Mouse (Mus musculus) midbrain, embryonic 14.5 days (tissue): ENCODE measurements around the gene Camta1. TPM values are rescaled to one million over a fixed set of nuclear protein-coding genes. Genes with fewer than 3 reads are reported as not detected.

Experiments used
- ATAC-seq: fragments of 200-750 bp; cut with Nextera tagmentation; 2 replicates; pipeline ENCODE4 v1.8.0; 2017; ENCODE audit warnings: moderate number of reproducible peaks, moderate library complexity; ENCODE audit not compliant: low FRiP score, low TSS enrichment
- DNase-seq: peaks from one replicate; pipeline ENCODE4 v3.0.0-alpha.2; 2015
- H3K27ac ChIP-seq: fragments of 300-500 bp; sonication (generic); replicated peaks from 2 replicates; pipeline ENCODE4 v1.5.1; 2014; ENCODE audit warnings: mild to moderate bottlenecking, low read depth, low read length, moderate library complexity
- H3K27me3 ChIP-seq: fragments of 300-500 bp; sonication (generic); 2 replicates; pipeline ENCODE4 v1.6.1; 2014; ENCODE audit warnings: low read length, control low read depth, mixed read lengths; ENCODE audit not compliant: control insufficient read depth, insufficient read depth
- H3K36me3 ChIP-seq: fragments of 300-500 bp; sonication (generic); 2 replicates; pipeline ENCODE4 v1.6.1; 2014; ENCODE audit warnings: low read length, control low read depth; ENCODE audit not compliant: control insufficient read depth, insufficient read depth
- H3K4me1 ChIP-seq: fragments of 300-500 bp; sonication (generic); 2 replicates; pipeline ENCODE4 v1.6.1; 2014; ENCODE audit warnings: mild to moderate bottlenecking, antibody characterized with exemption, low read length, control low read depth; ENCODE audit not compliant: control insufficient read depth, insufficient read depth
- H3K4me2 ChIP-seq: fragments of 300-500 bp; sonication (generic); 2 replicates; pipeline ENCODE4 v1.6.1; 2014; ENCODE audit warnings: mild to moderate bottlenecking, low read length, moderate library complexity
- H3K4me3 ChIP-seq: fragments of 300-500 bp; sonication (generic); replicated peaks from 2 replicates; pipeline ENCODE4 v1.5.1; 2014; ENCODE audit warnings: low read depth, low read length
- H3K9ac ChIP-seq: fragments of 300-500 bp; sonication (generic); replicated peaks from 2 replicates; pipeline ENCODE4 v1.6.1; 2014; ENCODE audit warnings: mild to moderate bottlenecking, low read length, moderate library complexity
- H3K9me3 ChIP-seq: fragments of 300-500 bp; sonication (generic); 2 replicates; pipeline ENCODE4 v1.6.1; 2016; ENCODE audit warnings: low read length, control low read depth, mixed read lengths; ENCODE audit not compliant: control insufficient read depth
- WGBS: fragments of 180-500 bp; shearing (Covaris S2); extraction: QIAGEN DNeasy Blood & Tissue Kit; methylation state at CpG from one replicate; pipeline ENCODE4 v1.1.7; 2014; 5-methylcytosine and 5-hydroxymethylcytosine counted together
- polyA plus RNA-seq: library from polyadenylated mRNA; unstranded; fragments of >200 nt; fragmentation: Nextera tagmentation; extraction: Ambion mirVana; gene quantifications from 2 replicates; pipeline ENCODE4 v1.2.1, GENCODE M21; 2014

Gene Camta1
- polyA plus RNA-seq, 1 experiment from 2014 or later, result 157 TPM

DNA sequence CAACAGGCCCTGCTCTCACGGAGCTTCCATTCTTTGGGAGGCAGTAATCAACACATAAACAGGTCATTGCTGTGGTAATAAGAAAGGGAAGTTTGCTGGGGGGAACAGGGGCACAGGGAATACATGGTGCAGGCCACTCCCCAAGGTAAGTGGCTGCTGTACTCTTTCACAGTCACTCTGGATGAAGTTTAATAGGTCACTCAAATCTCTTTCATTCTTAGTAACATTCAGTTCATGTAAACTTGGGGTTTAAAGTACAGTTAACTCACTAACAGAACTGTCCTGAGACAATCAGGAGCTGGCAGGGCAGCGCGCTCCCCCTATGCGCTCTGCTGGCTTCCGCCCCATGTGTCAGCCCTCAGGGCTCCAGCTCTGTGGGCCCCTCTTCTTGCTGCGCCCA, 81.2 kb downstream of the Camta1 start:
- no peak for ATAC-seq
- H3K36me3 ChIP-seq, result 0 out of 2 replicates have a peak, but pooled peaks cover 3% of the 10 kb centered on the region
- H3K4me1 ChIP-seq, result no peaks in the 10 kb centered on the region
- 96% methylated on average over 6 of the region's 6 CpGs for WGBS
- no peak overlapping the region for H3K4me2 ChIP-seq
- H3K27me3 ChIP-seq, result no peaks in the 10 kb centered on the region
- H3K4me3 ChIP-seq, result no peak overlapping the region
- no peak overlapping the region for H3K27ac ChIP-seq
- H3K9ac ChIP-seq, result no peak overlapping the region
- no peaks in the 10 kb centered on the region for H3K9me3 ChIP-seq
- DNase-seq, result no peak

DNA sequence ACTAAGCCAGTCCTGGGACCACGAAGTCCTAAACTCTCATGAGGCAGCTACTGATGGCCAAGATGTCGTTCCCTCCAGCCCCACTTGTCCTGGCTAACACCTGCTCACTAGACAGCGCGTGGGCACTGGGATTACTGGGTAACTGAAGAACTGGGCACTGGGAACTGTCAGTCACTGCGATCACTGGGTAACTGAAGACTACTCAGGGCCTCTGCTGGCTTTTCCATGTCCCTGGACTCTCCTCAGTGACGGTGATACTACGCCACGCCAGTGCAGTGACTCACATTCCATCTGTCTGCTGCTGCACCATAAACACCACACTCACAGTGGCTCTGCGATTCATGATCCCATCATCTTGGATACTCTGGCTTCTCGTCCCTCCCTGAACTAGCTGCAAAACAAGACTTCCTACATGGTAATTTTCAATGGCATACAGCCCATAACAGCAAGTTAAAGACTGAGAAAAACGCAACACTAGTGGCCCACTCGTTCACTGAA, 81.7 kb downstream of the Camta1 start:
- Histone ChIP-seq H3K9me3 (no peaks in the 10 kb centered on the region), H3K4me3 (no peak overlapping the region), H3K27me3 (no peaks in the 10 kb centered on the region), H3K4me2 (no peak overlapping the region), H3K4me1 (no peaks in the 10 kb centered on the region), H3K9ac (no peak overlapping the region), H3K36me3 (0 out of 2 replicates have a peak, but pooled peaks cover 3% of the 10 kb centered on the region), H3K27ac (no peak overlapping the region)
- WGBS, result 94% methylated on average over 12 of the region's 12 CpGs
- DNase-seq, result no peak
- ATAC-seq, result no peak

DNA sequence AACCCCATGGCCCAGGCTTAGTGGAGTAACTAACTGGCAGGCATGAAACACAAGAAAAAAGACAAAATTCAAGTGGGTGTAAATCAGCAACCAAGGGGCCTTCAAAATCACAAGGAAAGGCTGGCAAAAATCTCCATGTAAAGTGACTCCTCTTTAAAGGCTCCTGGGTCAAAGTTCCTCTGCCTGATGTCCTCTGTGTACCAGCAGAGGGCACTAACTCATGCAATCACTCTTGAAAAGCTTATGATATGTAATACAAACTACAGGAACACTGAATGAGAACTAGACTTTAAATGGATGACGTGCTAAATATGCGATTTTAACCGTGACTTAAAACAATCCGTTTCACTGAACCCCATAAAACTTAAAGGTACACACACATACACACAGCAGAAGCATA, 83.2 kb downstream of the Camta1 start:
- DNase-seq (peak; percentile 64), ATAC-seq (no peak)
- no peak overlapping the region for H3K4me3 ChIP-seq

DNA sequence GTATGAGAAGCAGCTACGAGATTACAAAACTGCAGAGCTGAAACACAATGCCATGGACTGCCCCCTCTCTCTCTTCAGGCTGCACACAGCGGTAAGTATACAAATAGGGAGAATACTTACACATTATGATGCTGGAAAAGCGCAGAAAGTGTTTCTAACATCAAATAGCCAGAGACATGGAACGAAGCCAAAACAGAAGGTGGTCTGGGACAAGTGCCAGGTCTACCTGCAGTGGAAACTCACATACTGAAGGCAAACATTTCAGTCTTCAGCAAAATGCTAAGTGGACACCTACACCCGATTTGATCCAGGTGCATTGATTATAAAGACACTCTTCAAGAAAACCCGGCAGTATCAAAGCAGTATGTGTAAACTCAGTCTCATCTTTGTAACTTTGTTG, 84.2 kb downstream of the Camta1 start:
- no peaks in the 10 kb centered on the region for H3K4me1 ChIP-seq
- no peaks in the 10 kb centered on the region for H3K9me3 ChIP-seq
- H3K9ac ChIP-seq, result no peak overlapping the region
- ATAC-seq (no peak), DNase-seq (no peak)
- no peaks in the 10 kb centered on the region for H3K27me3 ChIP-seq
- H3K36me3 ChIP-seq, result 0 out of 2 replicates have a peak, but pooled peaks cover 3% of the 10 kb centered on the region
- 84% methylated on average over 6 of the region's 6 CpGs for WGBS
- no peak overlapping the region for H3K27ac ChIP-seq
- H3K4me2 ChIP-seq, result no peak overlapping the region
- H3K4me3 ChIP-seq, result no peak overlapping the region

More for the DNA sequence above, 83.2 kb downstream of the Camta1 start:
- H3K4me1 ChIP-seq, result no peaks in the 10 kb centered on the region
- 85% methylated on average over 4 of the region's 4 CpGs for WGBS
- no peaks in the 10 kb centered on the region for H3K9me3 ChIP-seq
- no peaks in the 10 kb centered on the region for H3K27me3 ChIP-seq
- H3K9ac ChIP-seq, result no peak overlapping the region
- 0 out of 2 replicates have a peak, but pooled peaks cover 3% of the 10 kb centered on the region for H3K36me3 ChIP-seq
- no peak overlapping the region for H3K4me2 ChIP-seq
- H3K27ac ChIP-seq, result no peak overlapping the region

DNA sequence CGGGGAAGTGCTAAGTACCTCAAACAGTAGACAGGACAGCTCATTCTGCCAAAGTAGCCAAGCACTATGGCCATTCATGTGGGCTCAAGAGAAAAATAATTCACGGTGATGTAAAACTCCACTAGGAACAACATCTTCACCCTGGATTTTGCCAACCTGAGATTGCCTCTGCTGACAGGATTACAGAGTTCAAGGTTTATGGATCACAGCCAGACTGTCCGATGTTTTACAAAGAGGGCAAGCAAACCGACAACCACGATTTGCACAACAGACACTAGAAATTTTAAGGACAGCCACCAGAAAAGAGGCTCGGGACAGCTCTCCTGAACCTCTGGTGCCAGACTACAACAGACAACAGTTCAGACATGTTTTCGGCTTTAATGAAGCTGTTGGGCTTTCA, 86.2 kb downstream of the Camta1 start:
- Histone ChIP-seq H3K27me3 (no peaks in the 10 kb centered on the region), H3K4me2 (no peak overlapping the region), H3K27ac (no peak overlapping the region), H3K9ac (no peak overlapping the region), H3K36me3 (no peaks in the 10 kb centered on the region), H3K4me3 (no peak overlapping the region), H3K9me3 (no peaks in the 10 kb centered on the region), H3K4me1 (no peaks in the 10 kb centered on the region)
- DNase-seq (no peak), ATAC-seq (no peak)
- WGBS, result 88% methylated on average over 7 of the region's 7 CpGs

DNA sequence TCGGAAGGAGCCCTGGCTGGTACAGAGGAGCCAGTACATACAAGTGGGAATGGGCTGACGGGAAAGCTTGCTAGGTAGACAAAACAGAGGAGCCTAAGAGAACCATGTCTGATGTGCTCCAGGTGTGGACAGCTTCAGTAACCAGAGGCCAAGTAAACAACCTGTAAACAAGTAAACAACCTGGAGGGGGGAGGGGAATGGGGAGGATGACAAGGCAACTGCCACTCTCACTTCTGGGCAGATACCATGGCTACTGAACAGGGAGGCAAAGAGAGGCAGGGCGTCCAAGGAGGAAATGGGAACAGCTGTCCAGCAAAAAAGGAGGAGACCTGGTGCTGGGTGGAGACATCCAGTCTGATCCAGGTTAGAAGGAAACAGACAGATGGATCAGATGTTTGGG, 88.0 kb downstream of the Camta1 start:
- Histone ChIP-seq H3K4me3 (no peak overlapping the region), H3K9me3 (no peaks in the 10 kb centered on the region), H3K27ac (no peak overlapping the region), H3K4me2 (no peak overlapping the region), H3K36me3 (no peaks in the 10 kb centered on the region), H3K27me3 (no peaks in the 10 kb centered on the region), H3K4me1 (no peaks in the 10 kb centered on the region), H3K9ac (no peak overlapping the region)
- ATAC-seq, result no peak
- DNase-seq, result no peak
- 82% methylated on average over 3 of the region's 3 CpGs for WGBS

DNA sequence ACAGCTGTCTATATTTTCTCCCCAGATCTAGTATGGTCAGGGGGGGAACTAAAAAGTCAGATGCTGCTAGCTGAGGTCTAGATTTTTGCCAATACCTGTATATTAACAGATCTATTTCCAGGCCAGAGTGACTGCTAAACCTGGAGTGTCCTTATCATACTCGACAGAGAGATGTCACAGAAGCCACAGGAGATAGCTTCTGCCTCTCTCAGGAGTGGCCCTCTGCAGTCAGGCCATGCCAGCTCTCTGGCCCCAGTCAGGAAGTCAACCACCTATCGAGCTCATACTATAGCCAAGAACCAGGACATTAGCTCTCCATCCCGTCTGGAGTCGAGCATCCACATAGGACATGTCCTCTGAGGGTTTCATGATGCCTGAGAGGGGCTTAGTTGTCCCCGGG, 88.7 kb downstream of the Camta1 start:
- DNase-seq, result no peak

DNA sequence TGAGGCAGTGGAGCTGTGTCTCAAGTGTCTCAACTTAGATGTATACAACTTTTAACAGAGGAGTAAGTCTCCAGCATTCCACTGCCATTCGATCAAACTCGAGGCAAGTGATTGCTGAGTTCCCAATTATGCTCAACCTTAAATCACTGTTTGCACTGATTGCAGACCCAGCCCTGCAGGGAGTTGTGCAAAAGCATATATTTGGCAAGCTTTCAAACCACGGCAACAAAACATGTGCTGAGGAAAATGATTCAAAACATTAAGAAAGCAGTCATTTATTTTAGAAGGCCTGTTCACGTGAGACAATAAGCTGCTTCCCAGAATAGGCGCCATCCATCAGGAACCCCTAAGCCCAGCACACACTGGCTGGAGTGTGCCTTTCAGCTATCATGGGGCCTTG, 91.0 kb downstream of the Camta1 start:
- Histone ChIP-seq H3K9ac (no peak overlapping the region), H3K4me2 (no peak overlapping the region), H3K9me3 (no peaks in the 10 kb centered on the region), H3K27me3 (no peaks in the 10 kb centered on the region), H3K4me3 (no peak overlapping the region), H3K27ac (no peak overlapping the region), H3K36me3 (no peaks in the 10 kb centered on the region), H3K4me1 (0 out of 2 replicates have a peak, but pooled peaks cover 4% of the 10 kb centered on the region)
- ATAC-seq, result no peak
- no peak for DNase-seq
- 74% methylated on average over 5 of the region's 5 CpGs for WGBS

More for the DNA sequence above, 88.7 kb downstream of the Camta1 start:
- H3K4me1 ChIP-seq, result no peaks in the 10 kb centered on the region
- H3K9ac ChIP-seq, result no peak overlapping the region
- no peak overlapping the region for H3K4me3 ChIP-seq
- no peak overlapping the region for H3K4me2 ChIP-seq
- H3K9me3 ChIP-seq, result no peaks in the 10 kb centered on the region
- ATAC-seq, result no peak
- H3K27me3 ChIP-seq, result no peaks in the 10 kb centered on the region
- H3K36me3 ChIP-seq, result no peaks in the 10 kb centered on the region
- 87% methylated on average over 5 of the region's 5 CpGs for WGBS
- no peak overlapping the region for H3K27ac ChIP-seq

DNA sequence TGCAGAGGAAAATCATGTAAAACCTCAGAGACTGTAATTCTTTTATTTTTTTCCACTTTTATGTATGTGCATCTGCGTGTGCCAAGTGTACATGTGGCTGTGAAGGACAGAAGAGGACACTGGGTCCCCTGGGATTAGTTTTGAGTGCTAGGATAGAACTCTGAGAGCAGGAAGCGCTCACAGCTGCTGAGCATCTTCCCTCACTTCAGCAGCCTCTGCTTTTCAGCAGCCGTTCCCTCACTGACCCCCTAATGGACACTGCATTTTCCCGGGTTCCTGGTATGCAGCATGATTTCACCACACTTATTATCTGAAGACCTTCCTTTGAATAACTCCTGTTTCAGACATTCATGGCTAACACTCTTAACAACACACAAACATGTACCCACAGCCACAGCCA, 93.9 kb downstream of the Camta1 start:
- Histone ChIP-seq H3K4me2 (no peak overlapping the region), H3K9me3 (no peaks in the 10 kb centered on the region), H3K27me3 (no peaks in the 10 kb centered on the region), H3K36me3 (no peaks in the 10 kb centered on the region), H3K27ac (no peak overlapping the region), H3K4me3 (no peak overlapping the region), H3K4me1 (0 out of 2 replicates have a peak, but pooled peaks cover 10% of the 10 kb centered on the region), H3K9ac (no peak overlapping the region)
- DNase-seq, result no peak
- ATAC-seq, result no peak
- WGBS, result 89% methylated on average over 4 of the region's 4 CpGs
